Mouse (Mus musculus) heart, embryonic 14.5 days (tissue): ENCODE data around the gene Cryba4. TPM values are rescaled to one million over a fixed set of nuclear protein-coding genes. Genes with fewer than 3 reads are reported as not detected.

Experiments
- ATAC-seq: fragments of 200-750 bp; cut with Nextera tagmentation; 2 replicates; pipeline ENCODE4 v1.8.0; 2017; ENCODE audit warnings: low read depth, moderate TSS enrichment; ENCODE audit not compliant: insufficient number of reproducible peaks, insufficient read depth, low FRiP score
- H3K27ac ChIP-seq, 2 experiments: fragments of 200-500 bp in 1 of 2; fragments of 300-500 bp in 1 of 2; sonication (generic) in 1 of 2; replicated peaks in 1 of 2; 2 replicates each; pipeline ENCODE4 v1.5.1; 2012 to 2014; ENCODE audit warnings: low read depth in 2 of 2, low read length in 2 of 2, control low read depth in 1 of 2, mild to moderate bottlenecking in 1 of 2, mixed read lengths in 1 of 2; ENCODE audit not compliant: control insufficient read depth in 1 of 2, insufficient read depth in 1 of 2
- H3K27me3 ChIP-seq: fragments of 300-500 bp; sonication (generic); 2 replicates; pipeline ENCODE4 v1.6.1; 2014; ENCODE audit warnings: mild to moderate bottlenecking, low read length, control low read depth; ENCODE audit not compliant: control insufficient read depth, insufficient read depth
- H3K36me3 ChIP-seq: fragments of 300-500 bp; sonication (generic); 2 replicates; pipeline ENCODE4 v1.6.1; 2014; ENCODE audit warnings: mild to moderate bottlenecking, control low read depth, low read length, mixed read lengths; ENCODE audit not compliant: control insufficient read depth, insufficient read depth
- H3K4me1 ChIP-seq, 2 experiments: fragments of 200-500 bp in 1 of 2; fragments of 300-500 bp in 1 of 2; sonication (generic) in 1 of 2; 2 replicates each; pipeline ENCODE4 v1.6.1; 2012 to 2014; ENCODE audit warnings: low read length in 2 of 2, control low read depth in 1 of 2, mixed read lengths in 1 of 2; ENCODE audit not compliant: control insufficient read depth in 2 of 2, insufficient read depth in 2 of 2
- H3K4me2 ChIP-seq: fragments of 300-500 bp; sonication (generic); 2 replicates; pipeline ENCODE4 v1.6.1; 2014; ENCODE audit warnings: mild to moderate bottlenecking, low read length
- H3K4me3 ChIP-seq, 2 experiments: fragments of 200-500 bp in 1 of 2; fragments of 300-500 bp in 1 of 2; sonication (generic) in 1 of 2; 2 replicates each; pipeline ENCODE4 v1.5.1; 2012 to 2014; ENCODE audit warnings: low read length in 2 of 2, mild to moderate bottlenecking in 2 of 2, control low read depth in 1 of 2, low read depth in 1 of 2, moderate library complexity in 1 of 2; ENCODE audit not compliant: control insufficient read depth in 1 of 2, insufficient read depth in 1 of 2
- H3K9ac ChIP-seq: fragments of 300-500 bp; sonication (generic); 2 replicates; pipeline ENCODE4 v1.6.1; 2014; ENCODE audit warnings: mild to moderate bottlenecking, low read length
- H3K9me3 ChIP-seq: fragments of 300-500 bp; sonication (generic); 2 replicates; pipeline ENCODE4 v1.6.1; 2016; ENCODE audit warnings: low read length, control low read depth; ENCODE audit not compliant: control insufficient read depth
- WGBS: fragments of 180-500 bp; shearing (Covaris S2); extraction: QIAGEN DNeasy Blood & Tissue Kit; methylation state at CpG from one replicate; pipeline ENCODE4 v1.1.7; 2014; 5-methylcytosine and 5-hydroxymethylcytosine counted together
- polyA plus RNA-seq: library from polyadenylated mRNA; unstranded; fragments of >200 nt; fragmentation: Nextera tagmentation; extraction: Ambion mirVana; gene quantifications from 2 replicates; pipeline ENCODE4 v1.2.1, GENCODE M21; 2014

Cryba4 gene
- polyA plus RNA-seq, 1 experiment from 2014 or later = 2.2 TPM

- 53% methylated on average over 8 of the region's 8 CpGs for WGBS
- Histone ChIP-seq H3K4me3 (no peak overlapping the region), H3K9ac (no peak overlapping the region), H3K4me2 (no peak overlapping the region), H3K9me3 (no peaks in the 10 kb centered on the region), H3K27me3 (peaks cover 4% of the 10 kb centered on the region; the same call in 1 of the 2 replicates), H3K36me3 (no peaks in the 10 kb centered on the region), H3K4me1 (peaks cover 14 to 26% of the 10 kb centered on the region in 2 experiments), H3K27ac (no peak overlapping the region)
- no peak for ATAC-seq
These were observed 851 bp upstream of the Cryba4 start for GRCm38 (mm10) chr5:112253169-112253568.

- Histone ChIP-seq H3K9ac (no peak overlapping the region), H3K4me3 (no peak overlapping the region), H3K4me2 (no peak overlapping the region), H3K27ac (no peak overlapping the region), H3K9me3 (no peaks in the 10 kb centered on the region), H3K27me3 (peaks cover 9% of the 10 kb centered on the region), H3K36me3 (no peaks in the 10 kb centered on the region), H3K4me1 (peaks cover 6 to 17% of the 10 kb centered on the region in 2 experiments)
- 86% methylated on average over 11 of the region's 11 CpGs for WGBS
- ATAC-seq = no peak
These were observed 3.2 kb downstream of the Cryba4 start for GRCm38 (mm10) chr5:112249106-112249505.

- Histone ChIP-seq H3K27ac (no peak overlapping the region), H3K4me2 (no peak overlapping the region), H3K27me3 (peaks cover 9% of the 10 kb centered on the region), H3K4me3 (no peak overlapping the region), H3K9me3 (no peaks in the 10 kb centered on the region), H3K36me3 (no peaks in the 10 kb centered on the region), H3K9ac (no peak overlapping the region), H3K4me1 (peaks cover 2 to 17% of the 10 kb centered on the region in 2 experiments; a peak in 3 of 4 replicates)
- WGBS = 47% methylated on average over 8 of the region's 8 CpGs
- no peak for ATAC-seq
These were observed 4.9 kb downstream of the Cryba4 start for GRCm38 (mm10) chr5:112247399-112247798.

DNA sequence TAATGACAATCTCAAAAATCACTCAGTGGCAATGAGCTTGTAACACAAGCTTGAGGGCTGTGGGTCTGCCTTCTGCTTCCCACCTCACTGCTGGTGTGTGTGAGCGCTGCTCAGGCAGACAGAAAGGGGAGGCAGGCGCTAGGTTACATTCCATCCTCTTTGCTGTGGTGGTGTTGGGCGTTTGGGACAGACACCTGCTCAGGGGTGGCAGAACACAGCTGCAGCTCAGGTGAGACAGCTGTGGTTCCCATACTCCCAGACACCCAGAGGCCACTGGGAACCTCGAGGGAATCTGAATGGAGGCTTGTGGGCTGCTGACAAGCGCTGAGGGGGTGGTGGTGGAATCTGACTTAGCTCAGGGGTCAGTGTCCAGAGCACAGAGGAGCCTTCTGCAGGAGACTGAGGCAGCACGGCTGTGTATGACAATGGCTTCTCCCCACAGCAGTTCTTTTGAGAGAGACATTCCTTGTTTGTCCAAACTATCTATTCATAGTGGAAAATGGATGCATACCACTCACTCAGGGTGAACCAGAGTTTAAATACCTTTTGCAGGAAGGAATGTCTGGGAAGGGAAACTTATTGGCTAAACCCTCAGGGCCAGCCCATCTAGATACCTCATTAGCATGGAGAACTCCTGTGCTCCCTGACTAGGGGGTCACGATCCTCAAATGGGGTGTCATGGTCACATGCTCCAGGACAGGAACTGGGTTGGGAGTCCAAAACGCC, 7.3 kb downstream of the Cryba4 start:
- Histone ChIP-seq H3K4me1 (peaks cover 2 to 11% of the 10 kb centered on the region in 2 experiments; a peak in 2 of 4 replicates), H3K9me3 (no peaks in the 10 kb centered on the region), H3K9ac (no peak overlapping the region), H3K4me3 (no peak overlapping the region), H3K36me3 (no peaks in the 10 kb centered on the region), H3K27ac (no peak overlapping the region), H3K27me3 (peaks cover 9% of the 10 kb centered on the region), H3K4me2 (no peak overlapping the region)
- WGBS = 42% methylated on average over 8 of the region's 8 CpGs
- no peak for ATAC-seq

GRCm38 (mm10) chr5:112244275-112244562, 8.1 kb downstream of the Cryba4 start:
- no peak overlapping the region for H3K27ac ChIP-seq
- H3K4me1 ChIP-seq = peaks cover 2 to 11% of the 10 kb centered on the region in 2 experiments; a peak in 2 of 4 replicates
- no peaks in the 10 kb centered on the region for H3K36me3 ChIP-seq
- 35% methylated on average over 1 of the region's 1 CpGs for WGBS
- no peak for ATAC-seq
- H3K9me3 ChIP-seq = no peaks in the 10 kb centered on the region
- no peak overlapping the region for H3K9ac ChIP-seq
- no peak overlapping the region for H3K4me2 ChIP-seq
- H3K4me3 ChIP-seq = no peak overlapping the region
- H3K27me3 ChIP-seq = peaks cover 9% of the 10 kb centered on the region

- Histone ChIP-seq H3K27ac (no peak overlapping the region), H3K4me1 (peaks cover 2 to 11% of the 10 kb centered on the region in 2 experiments; a peak in 2 of 4 replicates), H3K9me3 (no peaks in the 10 kb centered on the region), H3K27me3 (peaks cover 9% of the 10 kb centered on the region), H3K36me3 (no peaks in the 10 kb centered on the region), H3K9ac (no peak overlapping the region), H3K4me3 (no peak overlapping the region), H3K4me2 (no peak overlapping the region)
- 40% methylated on average over 10 of the region's 10 CpGs for WGBS
- ATAC-seq = no peak
These were observed 8.6 kb downstream of the Cryba4 start for GRCm38 (mm10) chr5:112243539-112244274.

DNA sequence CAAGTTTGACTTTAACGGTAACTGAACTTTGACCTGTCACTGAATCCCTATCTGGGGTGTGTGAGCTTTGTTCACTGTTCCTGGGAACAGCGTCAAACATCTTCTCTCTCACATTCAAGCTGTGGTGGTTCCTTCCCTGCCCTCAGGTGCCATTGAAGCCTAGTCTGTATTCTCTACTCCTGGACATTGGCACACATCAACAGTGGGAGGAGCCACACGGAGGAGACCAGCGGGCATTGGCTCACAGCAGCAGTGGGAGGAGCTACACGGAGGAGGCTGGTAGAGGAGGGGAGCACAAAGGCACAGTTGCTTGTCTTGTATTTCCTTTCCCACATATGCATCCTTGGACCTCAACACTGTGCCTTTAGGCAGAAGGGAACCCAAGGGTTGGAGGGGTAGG, 9.3 kb downstream of the Cryba4 start:
- 54% methylated on average over 5 of the region's 5 CpGs for WGBS
- no peak for ATAC-seq

More for the DNA sequence above, 9.3 kb downstream of the Cryba4 start:
- no peak overlapping the region for H3K9ac ChIP-seq
- H3K4me2 ChIP-seq = no peak overlapping the region
- peaks cover 15% of the 10 kb centered on the region for H3K27me3 ChIP-seq
- no peaks in the 10 kb centered on the region for H3K36me3 ChIP-seq
- no peak overlapping the region for H3K27ac ChIP-seq
- peaks cover 2 to 11% of the 10 kb centered on the region in 2 experiments; a peak in 2 of 4 replicates for H3K4me1 ChIP-seq
- H3K4me3 ChIP-seq = no peak overlapping the region
- no peaks in the 10 kb centered on the region for H3K9me3 ChIP-seq
